Mouse (Mus musculus) lung, adult 2 months (tissue): Measurements from ENCODE around the gene Plbd2.

Experiments
- CTCF ChIP-seq: fragments of 200-500 bp; IDR thresholded peaks from 2 replicates; pipeline ENCODE4 v1.5.1; 2011; ENCODE audit warnings: mild to moderate bottlenecking, low read length, control low read depth; ENCODE audit not compliant: insufficient read depth
- POLR2A ChIP-seq: fragments of 200-500 bp; IDR thresholded peaks from 2 replicates; pipeline ENCODE4 v1.6.1; 2011; ENCODE audit warnings: low read depth, mild to moderate bottlenecking, control low read depth, low read length, borderline replicate concordance; ENCODE audit errors: extremely low read depth

- TF ChIP-seq CTCF, result no peak
- TF ChIP-seq POLR2A, result no peak
Measured at GRCm38 (mm10) chr5:120459133-120459532, 44.3 kb downstream of the Plbd2 start.
